Mouse (Mus musculus): ENCODE results near the gene Oprm1. TPM values are rescaled to one million over a fixed set of nuclear protein-coding genes. Genes with fewer than 3 reads are reported as not detected.
A peak's percentile ranks its signal among the peaks of the same experiment; 100 is the strongest.

The Oprm1 gene
- polyA plus RNA-seq, 2 experiments from 2014 or later, result 0.97 TPM; not detected in 1

DNA sequence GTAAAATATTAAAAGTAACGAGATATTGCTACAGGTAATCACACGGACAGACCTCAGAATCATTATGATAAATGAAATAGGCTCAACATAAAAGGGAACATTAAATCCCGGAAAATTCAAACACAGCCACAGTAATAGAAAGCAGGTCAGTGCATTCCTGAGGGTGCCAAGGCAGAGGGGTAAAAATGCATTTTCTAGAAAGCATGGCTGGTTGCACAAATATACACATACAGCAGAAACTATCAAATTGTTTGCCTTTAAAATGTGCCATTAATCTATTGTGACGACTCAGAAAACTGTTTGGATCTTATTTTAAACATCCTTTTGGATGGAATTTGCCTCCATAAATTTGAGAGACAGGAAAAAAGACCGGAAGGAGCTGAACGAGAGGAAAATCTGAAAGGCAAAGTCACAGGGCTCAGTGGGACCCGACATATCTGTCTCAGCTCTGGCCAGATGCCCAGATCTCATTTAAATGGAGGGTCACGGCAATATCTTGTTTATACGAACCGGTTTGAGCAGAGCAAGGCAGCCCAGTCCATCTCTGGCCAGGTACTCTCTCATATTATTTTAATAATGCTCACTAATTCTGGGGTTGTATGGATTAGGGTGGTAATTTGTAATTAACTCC, 289.1 kb downstream of the Oprm1 start:
- ATAC-seq, result no peak

DNA sequence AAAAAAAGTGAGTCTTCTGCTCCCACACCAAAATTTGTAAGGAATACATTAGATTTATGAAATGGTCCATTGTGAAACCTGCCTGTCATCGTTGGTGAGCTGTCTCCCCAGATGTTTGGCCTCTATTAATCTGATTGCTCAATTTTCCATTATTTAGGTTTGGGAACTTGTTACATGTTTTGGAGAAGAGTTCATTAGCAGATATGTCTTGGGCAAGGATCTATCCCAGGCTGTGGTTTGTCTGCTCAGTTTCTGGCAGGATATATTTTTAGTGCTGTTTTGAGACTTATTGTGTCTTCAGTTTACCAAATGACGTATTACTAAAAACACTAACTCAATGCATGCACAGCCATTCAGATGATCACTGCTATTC, 289.6 kb downstream of the Oprm1 start:
- ATAC-seq, result no peak

DNA sequence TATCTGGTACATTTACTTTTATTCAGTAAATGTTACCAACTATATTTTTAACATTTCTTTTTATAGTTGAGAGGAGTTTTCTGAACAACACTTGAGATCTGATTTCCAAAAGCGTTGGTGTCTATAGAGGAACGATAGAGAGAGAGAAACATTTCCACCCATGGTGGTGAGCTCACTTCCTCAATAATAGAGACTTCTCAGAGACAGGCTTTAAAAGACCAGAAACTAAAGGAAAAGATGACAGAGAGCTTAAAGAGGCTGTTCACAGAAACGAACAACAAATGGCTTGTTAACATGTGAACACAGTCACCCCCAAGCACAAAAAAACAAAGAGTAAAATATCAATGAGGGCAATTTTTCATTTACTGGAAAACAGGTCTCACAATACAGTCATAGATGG, 291.6 kb downstream of the Oprm1 start:
- ATAC-seq, result peak; percentile 32

DNA sequence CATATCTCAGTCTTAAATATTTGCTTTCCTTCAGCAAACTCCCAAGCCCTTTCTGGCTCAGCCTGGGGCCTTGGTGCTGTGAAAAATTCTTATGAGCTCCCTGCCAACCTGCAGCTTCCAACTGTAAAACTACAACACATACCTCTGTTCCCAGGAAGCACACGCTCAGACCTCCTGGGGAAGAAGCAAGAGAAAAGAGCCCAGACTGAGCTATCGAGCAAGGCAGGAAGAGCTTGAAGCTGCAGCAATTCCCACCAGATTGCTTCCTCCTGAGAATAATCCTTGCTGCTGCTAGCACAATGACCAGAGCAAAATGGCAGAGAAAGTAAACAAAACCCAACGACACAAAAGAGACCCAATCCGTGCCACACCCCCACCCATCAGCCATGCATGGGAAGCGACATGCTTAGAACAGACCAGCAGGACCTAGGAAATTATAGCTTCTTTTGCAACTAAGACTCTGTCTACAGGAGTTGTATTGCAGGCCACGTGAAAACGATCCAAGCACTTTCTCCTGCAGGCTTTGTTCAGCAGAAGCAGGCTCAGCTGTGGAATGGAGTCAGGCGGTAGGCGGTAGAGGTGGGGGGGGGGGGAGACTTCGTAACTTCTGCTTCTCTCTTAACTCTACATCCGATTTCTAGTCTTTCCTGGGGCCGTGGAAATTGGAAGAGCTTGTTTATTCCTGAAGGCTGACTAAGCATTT, 294.2 kb downstream of the Oprm1 start, which contains the start of gene Ipcef1:
Gene Ipcef1, minus strand, starts transcription at position 164 of the 703 bp plus-strand sequence.
- ATAC-seq, result no peak

DNA sequence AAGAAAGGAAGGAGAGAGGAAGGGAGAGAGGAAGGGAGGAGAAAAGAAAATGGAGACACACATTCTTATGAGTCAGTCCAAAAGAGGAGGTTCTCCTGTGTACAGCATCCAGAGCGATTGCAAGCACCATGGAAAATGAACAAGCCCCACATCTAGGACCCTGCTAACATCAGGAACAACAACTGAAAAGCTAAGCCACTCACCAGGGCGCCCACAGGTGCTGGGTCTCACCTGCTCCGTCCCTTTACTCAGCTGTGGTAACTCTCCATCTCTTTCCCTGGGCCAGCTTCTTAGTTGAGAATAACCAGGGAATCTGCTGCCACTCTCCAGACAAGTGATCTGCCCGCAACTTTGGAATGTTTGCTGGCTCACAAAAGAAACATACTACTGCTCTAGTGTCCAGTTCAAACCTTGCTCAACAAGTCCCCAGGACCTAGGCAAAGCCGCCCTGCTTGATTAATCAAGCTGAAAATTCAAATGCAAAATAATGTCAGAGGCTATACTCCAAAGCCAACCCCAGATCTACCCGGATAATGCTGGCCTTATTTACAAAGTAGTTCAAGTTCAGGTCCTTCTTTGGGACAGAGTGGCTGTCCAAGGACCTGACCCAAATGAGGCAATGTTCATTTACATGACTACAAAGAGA, 296.4 kb downstream of the Oprm1 start:
- no peak for ATAC-seq

DNA sequence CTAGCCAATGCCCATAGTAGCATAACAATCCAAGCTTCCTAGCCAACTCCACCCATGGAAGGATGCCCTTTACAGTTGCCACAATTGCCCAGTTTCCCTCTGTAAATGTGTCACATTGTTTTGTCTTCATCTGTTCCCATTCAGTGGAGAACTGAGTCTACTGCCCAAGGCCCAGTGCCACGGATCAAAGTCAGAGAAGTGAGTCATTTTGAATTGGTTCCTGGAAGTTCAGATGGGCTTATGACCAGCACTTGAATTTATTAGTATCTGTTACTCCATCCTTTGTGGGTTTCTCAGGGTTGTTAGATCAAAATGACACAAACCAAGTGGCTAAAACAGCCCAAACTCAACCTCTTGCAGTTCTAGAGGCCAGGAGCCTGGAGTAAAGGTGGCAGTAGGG, 299.2 kb downstream of the Oprm1 start:
- ATAC-seq, result no peak

DNA sequence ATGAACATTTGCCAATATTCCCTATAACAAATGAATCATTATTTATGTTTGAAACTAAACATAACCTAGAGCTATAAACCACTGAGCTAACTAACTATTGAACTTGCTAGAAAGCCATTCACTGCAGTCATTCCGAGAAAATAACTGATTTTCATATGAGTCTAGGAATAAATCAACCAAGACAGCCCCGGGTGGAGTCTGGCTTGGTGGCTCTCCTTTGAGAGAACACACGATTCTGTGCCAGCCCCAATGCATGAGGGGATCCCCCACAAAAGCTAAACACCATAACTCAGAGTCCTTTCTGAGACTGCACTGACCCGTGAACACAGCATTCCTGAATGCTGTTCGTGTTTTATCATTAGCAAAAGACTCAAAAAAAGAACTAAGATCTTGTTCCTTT, 302.0 kb downstream of the Oprm1 start:
- no peak for ATAC-seq

DNA sequence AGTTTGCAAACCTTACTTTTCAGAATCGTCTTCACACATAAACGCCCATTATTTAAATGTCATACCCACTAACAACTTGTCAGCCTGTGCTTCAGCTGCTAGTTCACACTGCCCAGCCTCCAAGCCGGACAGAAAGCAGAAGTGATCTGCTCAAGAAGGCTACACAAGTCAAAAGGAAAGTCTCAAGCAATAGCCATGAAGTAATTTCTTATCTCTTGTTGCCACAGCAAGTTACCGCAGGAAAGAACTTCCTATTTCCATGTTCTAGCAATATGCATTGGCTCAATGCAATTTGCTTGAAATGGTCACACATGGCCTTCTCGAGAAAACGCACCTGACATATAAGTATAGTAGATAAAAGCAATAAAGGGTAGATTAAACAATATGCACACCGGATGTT, 304.7 kb downstream of the Oprm1 start:
- no peak for ATAC-seq

DNA sequence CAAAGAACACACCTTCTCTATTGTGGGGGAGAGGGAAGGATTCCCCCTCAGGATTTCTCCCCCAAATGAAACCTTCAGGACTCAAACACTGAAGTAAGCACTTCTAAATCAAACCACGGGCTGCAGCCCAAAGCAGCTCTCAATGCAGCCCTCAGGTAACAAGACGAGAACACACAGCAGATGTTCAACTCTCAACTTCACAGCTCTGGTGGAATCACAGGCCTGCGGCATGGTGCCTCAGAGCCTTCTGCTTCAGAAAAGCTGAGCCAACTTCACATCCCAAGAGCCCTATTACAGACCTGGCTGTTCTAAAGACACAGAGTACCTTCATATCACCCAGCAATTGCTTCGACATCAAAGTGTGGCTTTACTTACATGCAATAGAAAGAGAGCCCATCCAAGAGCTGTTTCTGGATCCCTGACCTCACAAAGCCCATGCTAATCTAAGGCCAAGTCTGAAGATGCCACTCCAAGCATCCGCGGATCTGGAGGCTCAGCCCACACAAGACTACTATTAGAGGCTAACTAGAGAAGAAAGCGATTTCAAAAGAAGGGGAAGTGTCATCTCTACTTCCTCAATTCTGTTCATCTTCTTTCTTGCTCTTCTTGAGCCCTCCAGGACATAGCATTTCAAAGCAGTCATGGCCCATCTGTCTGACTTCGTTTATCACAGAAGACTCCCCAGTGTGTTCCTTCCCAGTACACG, 305.6 kb downstream of the Oprm1 start:
- ATAC-seq, result no peak

DNA sequence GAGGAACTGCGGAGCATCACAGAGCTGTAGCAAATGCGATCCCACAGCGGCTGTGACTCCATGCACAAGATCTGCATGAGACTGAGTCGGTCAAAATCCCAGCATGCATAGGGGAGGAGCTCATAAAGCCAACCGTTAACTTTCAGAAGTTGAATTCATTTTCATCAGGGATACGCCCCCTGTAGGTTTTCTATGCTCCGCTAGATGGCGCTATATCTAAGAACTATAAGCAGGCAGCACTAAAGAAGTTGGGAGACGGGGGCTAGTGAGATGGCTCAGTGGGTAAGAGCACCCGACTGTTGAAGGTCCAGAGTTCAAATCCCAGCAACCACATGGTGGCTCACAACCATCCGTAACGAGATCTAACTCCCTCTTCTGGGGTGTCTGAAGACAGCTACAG, 310.3 kb downstream of the Oprm1 start:
- ATAC-seq, result no peak

DNA sequence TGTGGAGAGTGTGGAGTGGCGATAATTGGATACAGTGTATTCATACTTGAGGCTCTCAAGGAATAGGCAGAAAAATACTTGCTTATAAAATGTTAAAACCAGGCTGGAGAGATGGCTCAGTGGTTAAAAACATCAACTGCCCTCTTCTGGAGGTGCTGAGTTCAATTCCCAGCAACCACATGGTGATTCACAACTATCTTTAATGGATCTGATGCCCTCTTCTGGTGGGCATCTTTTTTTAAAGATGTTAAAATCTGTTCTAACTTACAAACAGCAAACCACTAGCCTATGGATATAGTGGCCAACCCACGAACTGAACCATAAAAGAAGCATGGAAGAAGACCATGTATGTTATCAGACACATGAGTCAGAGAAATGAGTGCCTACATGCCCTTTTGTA, 310.8 kb downstream of the Oprm1 start:
- no peak for ATAC-seq

DNA sequence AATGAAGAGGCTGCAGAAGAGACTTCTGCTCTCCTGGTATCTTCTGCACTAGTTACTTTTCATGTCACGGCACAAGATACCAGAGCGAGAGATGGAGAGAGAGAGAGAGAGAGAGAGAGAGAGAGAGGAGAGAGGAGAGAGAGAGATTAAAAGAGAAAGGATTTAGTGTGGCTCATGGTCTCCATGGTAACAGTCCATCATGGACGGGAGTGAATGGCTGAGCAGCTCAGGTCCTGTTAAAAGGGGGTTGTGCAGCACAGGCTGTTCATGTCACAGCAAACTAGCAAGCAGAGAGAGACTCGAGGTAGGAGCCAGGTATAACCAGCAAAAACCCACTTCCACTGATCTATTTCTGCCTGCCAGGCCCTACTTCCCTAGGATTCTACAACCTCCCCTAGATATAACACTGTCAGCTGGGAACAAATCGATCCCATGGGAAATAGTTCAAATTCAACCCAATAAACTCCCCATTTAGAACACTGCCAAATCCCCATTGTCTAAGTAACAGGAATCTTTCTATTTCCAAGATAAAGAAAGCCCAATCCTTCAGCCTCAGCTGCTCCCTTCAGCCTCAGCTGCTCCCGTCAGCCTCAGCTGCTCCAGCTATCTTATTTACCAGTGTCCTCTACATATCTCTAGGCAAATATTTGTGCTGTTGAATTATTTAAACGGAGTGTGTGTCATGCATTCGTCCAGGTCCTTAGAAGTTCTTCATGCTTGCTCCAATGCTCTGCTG, 312.0 kb downstream of the Oprm1 start:
- ATAC-seq, result no peak

DNA sequence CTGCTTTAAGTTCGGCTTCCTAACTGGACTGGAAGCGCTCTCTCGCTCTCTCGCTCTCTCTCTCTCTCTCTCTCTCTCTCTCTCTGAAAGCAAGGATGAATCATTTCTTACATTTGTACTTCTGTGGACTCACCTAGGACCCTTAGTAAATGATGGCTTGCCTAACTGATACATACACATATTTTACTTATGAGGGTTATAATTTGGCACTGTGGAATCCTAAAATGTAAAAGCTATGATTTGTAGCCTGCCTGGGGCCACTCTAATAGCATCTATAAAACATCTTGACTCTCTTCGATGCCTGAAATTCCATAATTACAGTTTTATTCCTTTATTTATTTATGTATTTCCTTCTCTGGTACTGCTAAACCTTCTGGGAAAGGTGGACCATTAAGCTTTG, 312.6 kb downstream of the Oprm1 start:
- ATAC-seq, result no peak

DNA sequence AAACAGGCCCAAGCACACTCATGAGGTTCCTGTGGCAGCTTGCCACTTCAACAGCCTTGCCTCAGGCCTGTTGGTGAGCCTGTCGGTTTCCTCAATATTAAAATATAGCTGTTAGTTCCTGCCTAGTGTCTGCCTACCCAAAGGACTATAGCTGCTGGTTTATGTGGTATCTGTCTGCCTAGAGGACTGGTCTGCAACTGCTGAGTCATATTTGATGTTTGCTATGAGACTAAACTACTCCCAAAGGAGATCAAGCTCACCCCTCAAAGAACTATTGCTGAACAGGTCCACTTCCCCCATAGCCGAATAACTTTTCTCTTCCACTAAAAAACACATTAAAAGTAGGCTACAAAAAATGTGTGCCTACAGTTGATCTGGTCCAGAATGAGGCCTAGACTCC, 315.9 kb downstream of the Oprm1 start:
- ATAC-seq, result no peak

DNA sequence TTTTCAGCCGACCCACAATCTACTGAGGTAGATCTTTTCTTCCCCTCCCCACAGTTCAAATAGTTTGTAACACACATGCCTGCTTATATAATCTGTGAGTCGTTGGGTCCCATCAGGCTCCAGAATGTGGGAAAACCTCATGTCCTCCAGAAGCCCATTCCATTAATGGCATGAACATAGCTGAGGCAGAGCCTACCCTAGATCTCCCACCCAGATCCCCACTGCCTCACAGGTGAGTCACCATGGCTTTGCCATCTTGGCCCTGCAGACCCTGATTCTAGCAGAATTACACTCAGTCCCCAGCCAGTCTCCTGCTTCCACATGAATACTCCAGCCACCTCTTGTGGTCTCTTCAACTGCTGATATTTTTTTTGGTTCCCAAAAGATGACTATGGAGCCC, 317.4 kb downstream of the Oprm1 start:
- no peak for ATAC-seq

DNA sequence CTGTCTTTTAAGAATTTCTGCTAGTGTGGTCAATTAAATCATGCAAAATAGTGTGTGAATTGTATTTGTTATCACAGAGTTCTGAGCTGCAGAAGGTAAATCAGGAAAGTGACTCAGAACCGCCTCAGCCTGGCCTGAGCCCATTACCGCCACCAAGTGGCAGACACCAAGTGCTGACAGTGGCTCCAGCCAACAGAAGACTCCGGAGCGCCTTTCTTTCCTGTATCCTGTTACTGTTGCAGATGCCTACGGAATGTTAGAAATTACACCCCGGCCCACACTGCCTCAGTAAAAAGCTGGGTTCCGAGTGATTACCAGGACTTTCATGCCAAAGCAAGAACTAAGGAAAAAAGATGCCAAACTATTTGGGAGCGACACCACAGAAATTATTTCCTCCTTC, 317.9 kb downstream of the Oprm1 start:
- ATAC-seq, result peak; percentile 84

DNA sequence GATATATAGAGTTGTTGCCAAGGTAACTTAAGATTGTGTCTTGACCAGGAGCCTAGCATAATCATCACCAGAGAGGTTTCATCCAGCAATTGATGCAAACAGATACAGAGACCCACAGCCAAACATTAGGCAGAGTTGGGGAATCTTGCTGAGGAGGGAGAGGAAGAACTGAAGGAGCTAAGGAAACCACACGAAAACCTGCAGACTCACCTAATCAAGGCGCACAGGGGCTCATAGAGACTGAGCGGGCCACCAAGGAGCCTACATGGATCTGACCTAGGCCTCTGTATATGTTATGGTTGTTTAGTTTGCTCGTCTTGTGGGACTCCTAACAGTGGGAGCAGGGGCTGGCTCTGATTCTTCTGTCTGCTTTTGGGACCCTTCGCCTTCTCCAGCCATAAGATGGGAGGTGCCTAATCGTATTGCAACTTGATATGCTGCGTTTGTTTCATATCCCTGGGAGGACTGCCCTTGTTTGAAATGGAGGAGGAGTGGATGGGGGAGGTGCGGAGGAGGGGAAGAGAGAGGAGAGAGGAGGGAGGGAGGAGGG, 318.4 kb downstream of the Oprm1 start:
- ATAC-seq, result no peak

DNA sequence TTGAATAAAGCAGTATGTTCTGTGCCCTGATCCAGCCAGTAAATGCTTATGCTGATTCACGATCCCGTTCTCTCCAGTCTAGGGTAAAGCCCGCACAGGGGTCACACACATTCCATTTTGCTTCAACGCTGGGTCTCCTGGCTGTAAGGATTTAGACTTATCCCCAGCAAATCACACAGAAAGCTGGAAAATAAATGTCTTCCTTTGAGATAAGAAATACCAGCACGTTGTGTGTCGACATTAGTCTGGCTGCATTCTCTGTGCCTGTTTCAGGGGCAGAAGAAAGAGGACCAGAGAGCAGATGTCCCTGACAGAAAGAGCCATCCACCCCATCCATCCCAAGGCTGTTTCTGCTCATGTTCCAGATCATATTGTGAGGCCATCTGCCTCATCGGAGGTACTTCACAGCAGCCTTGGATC, 319.1 kb downstream of the Oprm1 start:
- ATAC-seq, result no peak

DNA sequence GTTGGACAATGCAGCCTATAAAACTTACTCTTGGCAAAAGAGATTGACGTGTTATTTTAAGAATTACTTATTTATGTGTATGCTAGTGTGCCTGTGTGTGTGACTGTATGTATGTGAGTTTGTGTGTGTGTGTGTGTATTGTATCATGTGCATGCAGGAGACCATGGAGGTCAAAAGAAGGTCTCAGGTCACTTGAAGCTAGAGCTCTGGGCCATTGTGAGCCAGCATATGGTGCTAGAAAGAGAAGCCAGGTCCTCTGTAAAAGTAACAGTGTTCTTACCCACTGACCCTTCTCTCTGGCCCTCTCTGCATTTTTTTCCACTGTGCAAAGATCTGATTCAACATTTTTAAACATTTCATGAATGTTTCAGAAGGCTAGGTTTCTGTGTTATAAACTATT, 319.7 kb downstream of the Oprm1 start:
- no peak for ATAC-seq
